Mouse (Mus musculus) testis, adult 2 months (tissue): ENCODE results near the gene Bud23. TPM values are rescaled to one million over a fixed set of nuclear protein-coding genes. Genes with fewer than 3 reads are reported as not detected.

ENCODE experiments used
- H3K27ac ChIP-seq: fragments of 200-500 bp; 2 replicates; pipeline ENCODE4 v1.5.1; 2012; ENCODE audit warnings: low read depth, low read length; ENCODE audit not compliant: control insufficient read depth, insufficient read depth
- H3K27me3 ChIP-seq: fragments of 200-500 bp; 2 replicates; pipeline ENCODE4 v1.6.1; 2012; ENCODE audit warnings: mild to moderate bottlenecking, low read length, moderate library complexity; ENCODE audit not compliant: control insufficient read depth, insufficient read depth
- H3K36me3 ChIP-seq: fragments of 200-500 bp; 2 replicates; pipeline ENCODE4 v1.6.1; 2012; ENCODE audit warnings: mild to moderate bottlenecking, low read length; ENCODE audit not compliant: control insufficient read depth, insufficient read depth
- H3K4me1 ChIP-seq: fragments of 200-500 bp; 2 replicates; pipeline ENCODE4 v1.6.1; 2012; ENCODE audit warnings: low read length; ENCODE audit not compliant: control insufficient read depth, insufficient read depth
- H3K4me3 ChIP-seq: fragments of 200-500 bp; 2 replicates; pipeline ENCODE4 v1.5.1; 2012; ENCODE audit warnings: low read depth, mild to moderate bottlenecking, low read length, moderate library complexity, mixed read lengths; ENCODE audit not compliant: control insufficient read depth
- CTCF ChIP-seq: fragments of 200-500 bp; IDR thresholded peaks from 2 replicates; pipeline ENCODE4 v1.5.1; 2012; ENCODE audit warnings: low read depth, mild to moderate bottlenecking, inconsistent platforms, low read length, moderate library complexity; ENCODE audit not compliant: control insufficient read depth, insufficient read depth, insufficient replicate concordance
- POLR2A ChIP-seq: fragments of 200-500 bp; IDR thresholded peaks from 2 replicates; pipeline ENCODE4 v1.6.1; 2012; ENCODE audit warnings: low read depth, mild to moderate bottlenecking, inconsistent platforms, low read length, moderate library complexity; ENCODE audit not compliant: control insufficient read depth
- polyA plus RNA-seq: library from polyadenylated mRNA; depleted of rRNA; stranded (reverse); fragments of >200 nt; gene quantifications from 2 replicates; pipeline ENCODE4 v1.2.3, GENCODE M21; 2012

Gene Bud23
- polyA plus RNA-seq, 1 experiment = 42.9 TPM

- TF ChIP-seq CTCF (no peak), POLR2A (no peak)
- H3K27ac ChIP-seq = no peak overlapping the region
- peaks cover 7% of the 10 kb centered on the region for H3K4me1 ChIP-seq
- no peaks in the 10 kb centered on the region for H3K36me3 ChIP-seq
- H3K4me3 ChIP-seq = no peak overlapping the region
- H3K27me3 ChIP-seq = no peaks in the 10 kb centered on the region
These were observed 20.2 kb downstream of the Bud23 start for GRCm38 (mm10) chr5:135044575-135044974.

GRCm38 (mm10) chr5:135042105-135042788 is 22.5 kb downstream of the Bud23 start:
- 0 out of 2 replicates have a peak overlapping the region, but pooled peaks have one; percentile 1 for H3K27ac ChIP-seq
- TF ChIP-seq CTCF (no peak), POLR2A (0 out of 2 replicates have a peak, but pooled peaks have one; percentile 44)
- H3K27me3 ChIP-seq = no peaks in the 10 kb centered on the region
- H3K36me3 ChIP-seq = no peaks in the 10 kb centered on the region
- H3K4me1 ChIP-seq = no peaks in the 10 kb centered on the region; the same call in 1 of the 2 replicates
- peak overlapping the region; percentile 47 for H3K4me3 ChIP-seq

DNA sequence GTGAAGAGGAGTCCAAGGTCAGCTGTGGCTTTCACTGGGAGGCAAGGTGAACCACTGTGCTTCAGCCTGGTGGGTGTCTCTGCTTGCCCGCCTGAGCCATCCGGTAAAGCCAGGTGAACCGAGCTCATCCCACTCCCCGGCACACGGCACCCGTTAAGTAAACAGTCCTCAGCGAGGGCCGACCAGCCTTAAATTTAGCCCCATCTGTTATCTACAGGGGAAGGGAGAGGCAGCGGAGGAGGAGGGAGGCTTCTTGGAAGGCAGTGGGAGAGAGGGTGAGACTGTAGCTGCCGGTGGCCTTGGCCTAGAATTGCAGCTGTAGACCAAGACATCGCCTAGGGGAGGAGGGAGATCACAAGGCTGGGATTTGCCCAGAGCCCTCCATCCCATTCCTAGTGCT is 24.0 kb downstream of the Bud23 start:
- H3K4me3 ChIP-seq = no peak overlapping the region
- peak overlapping the region; percentile 61 for H3K27ac ChIP-seq
- H3K36me3 ChIP-seq = no peaks in the 10 kb centered on the region
- no peaks in the 10 kb centered on the region; the same call in 1 of the 2 replicates for H3K4me1 ChIP-seq
- no peaks in the 10 kb centered on the region for H3K27me3 ChIP-seq
- no peak for TF ChIP-seq POLR2A
- no peak for TF ChIP-seq CTCF

DNA sequence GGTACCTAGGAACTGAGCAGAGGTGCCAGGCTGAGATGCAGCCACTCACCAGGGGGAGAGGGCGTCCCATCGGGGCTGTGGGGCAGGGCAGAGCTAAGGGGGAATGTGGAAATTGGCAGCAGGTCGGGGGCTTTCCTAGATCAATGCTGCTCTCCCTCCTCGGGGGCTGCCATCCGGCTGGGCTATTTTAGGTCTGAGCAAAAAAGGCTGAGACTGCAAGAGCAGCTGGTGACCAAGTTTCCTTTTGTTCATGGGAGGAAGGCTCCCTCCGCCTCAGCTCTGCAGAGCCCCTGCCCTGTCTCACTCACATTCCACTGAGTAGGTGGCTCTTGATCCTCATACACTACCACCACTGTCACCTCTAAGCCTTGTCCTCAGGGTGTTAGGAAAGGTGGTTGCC is 24.7 kb downstream of the Bud23 start:
- Histone ChIP-seq H3K27ac (peak overlapping the region; percentile 61), H3K36me3 (no peaks in the 10 kb centered on the region), H3K27me3 (no peaks in the 10 kb centered on the region), H3K4me3 (no peak overlapping the region), H3K4me1 (no peaks in the 10 kb centered on the region; the same call in 1 of the 2 replicates)
- no peak for TF ChIP-seq POLR2A
- TF ChIP-seq CTCF = no peak

DNA sequence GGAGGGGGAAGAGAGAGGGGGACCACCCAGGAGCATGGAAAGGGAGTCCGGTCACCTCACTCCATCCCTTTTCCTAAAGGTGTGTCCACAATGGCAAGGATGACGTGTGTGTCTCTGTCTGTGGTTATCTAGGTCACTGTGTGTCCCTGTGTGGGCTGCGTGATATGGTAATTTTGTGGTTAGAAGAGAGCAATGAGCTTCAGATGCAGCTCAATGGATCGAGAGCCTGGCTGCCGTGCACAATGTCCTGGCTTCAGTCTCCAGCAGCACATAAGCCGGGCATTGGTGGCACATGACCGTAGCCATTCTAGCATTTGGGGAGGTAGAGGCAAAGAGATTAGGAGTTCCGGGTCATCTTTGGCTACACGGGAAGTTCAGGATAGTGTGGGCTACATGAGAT is 25.2 kb downstream of the Bud23 start:
- no peak overlapping the region for H3K27ac ChIP-seq
- no peaks in the 10 kb centered on the region; the same call in 1 of the 2 replicates for H3K4me1 ChIP-seq
- H3K36me3 ChIP-seq = no peaks in the 10 kb centered on the region
- no peak for TF ChIP-seq CTCF
- no peak for TF ChIP-seq POLR2A
- H3K4me3 ChIP-seq = no peak overlapping the region
- no peaks in the 10 kb centered on the region for H3K27me3 ChIP-seq

DNA sequence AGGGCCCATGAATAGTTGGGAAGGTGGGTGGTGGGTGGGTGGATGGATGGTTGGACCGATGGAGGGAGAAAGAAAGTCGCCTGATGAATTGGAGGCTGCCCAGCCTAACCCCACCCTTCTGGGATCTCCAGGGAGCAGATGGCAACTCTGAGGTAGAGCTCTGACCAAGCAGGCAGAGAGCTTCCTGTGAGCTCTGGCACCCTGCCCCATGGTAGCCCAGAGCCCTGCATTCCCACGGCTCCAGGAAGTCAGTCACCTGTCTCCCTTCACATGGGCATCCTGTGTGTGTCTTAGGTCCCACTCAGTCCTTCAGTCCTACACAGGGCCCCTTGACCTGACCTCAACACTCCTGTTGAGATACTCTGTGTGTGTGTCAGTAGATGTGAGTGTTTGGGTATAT is 26.8 kb downstream of the Bud23 start:
- Histone ChIP-seq H3K4me3 (no peak overlapping the region), H3K27me3 (no peaks in the 10 kb centered on the region), H3K36me3 (no peaks in the 10 kb centered on the region), H3K4me1 (peaks cover 10% of the 10 kb centered on the region), H3K27ac (no peak overlapping the region)
- no peak for TF ChIP-seq POLR2A
- no peak for TF ChIP-seq CTCF

GRCm38 (mm10) chr5:135035608-135036359 is 29.0 kb downstream of the Bud23 start:
- Histone ChIP-seq H3K36me3 (no peaks in the 10 kb centered on the region), H3K27me3 (no peaks in the 10 kb centered on the region), H3K4me1 (peaks cover 10% of the 10 kb centered on the region; the same call in 1 of the 2 replicates), H3K27ac (no peak overlapping the region), H3K4me3 (no peak overlapping the region)
- TF ChIP-seq POLR2A (no peak), CTCF (no peak)
